Mouse (Mus musculus): ENCODE measurements around the gene Rab26.

The Rab26 gene

GRCm38 (mm10) chr17:24534160-24534718, at the start of gene Rab26:
Gene Rab26, minus strand, starts transcription at chr17:24534210.
- no peak for DNase-seq (ENCODE audit: low spot score in 2 of 2)

- no peak for DNase-seq (ENCODE audit: low spot score in 2 of 2)
Measured at GRCm38 (mm10) chr17:24580287-24580686, 46.3 kb upstream of the Rab26 start.

- DNase-seq (ENCODE audit: low spot score in 2 of 2), result no peak
Measured at GRCm38 (mm10) chr17:24579532-24579931, 45.5 kb upstream of the Rab26 start.

GRCm38 (mm10) chr17:24573811-24574210, 39.8 kb upstream of the Rab26 start:
- no peak for DNase-seq (ENCODE audit: low spot score in 2 of 2)

GRCm38 (mm10) chr17:24572651-24573245, 38.7 kb upstream of the Rab26 start:
- no peak for DNase-seq (ENCODE audit: low spot score in 2 of 2)

- no peak for DNase-seq (ENCODE audit: low spot score in 2 of 2)
Measured at GRCm38 (mm10) chr17:24569837-24570236, 35.8 kb upstream of the Rab26 start.

GRCm38 (mm10) chr17:24567034-24567779, 33.2 kb upstream of the Rab26 start:
- peak; percentile 49 to 78 for DNase-seq (ENCODE audit: low spot score in 2 of 2)

- no peak for DNase-seq (ENCODE audit: low spot score in 2 of 2)
Measured at GRCm38 (mm10) chr17:24565792-24566191, 31.8 kb upstream of the Rab26 start.

- DNase-seq (ENCODE audit: low spot score in 2 of 2), result no peak
Measured at GRCm38 (mm10) chr17:24565092-24565491, 31.1 kb upstream of the Rab26 start.

GRCm38 (mm10) chr17:24564422-24564821, 30.4 kb upstream of the Rab26 start:
- DNase-seq (ENCODE audit: low spot score in 2 of 2), result no peak

GRCm38 (mm10) chr17:24563638-24564037, 29.6 kb upstream of the Rab26 start:
- no peak for DNase-seq (ENCODE audit: low spot score in 2 of 2)

- DNase-seq (ENCODE audit: low spot score in 2 of 2), result no peak
Measured at GRCm38 (mm10) chr17:24561592-24561991, 27.6 kb upstream of the Rab26 start.

- no peak for DNase-seq (ENCODE audit: low spot score in 2 of 2)
Measured at GRCm38 (mm10) chr17:24560301-24561028, 26.5 kb upstream of the Rab26 start.

- DNase-seq (ENCODE audit: low spot score in 2 of 2), result no peak
Measured at GRCm38 (mm10) chr17:24559146-24559545, 25.1 kb upstream of the Rab26 start.

- no peak for DNase-seq (ENCODE audit: low spot score in 2 of 2)
Measured at GRCm38 (mm10) chr17:24558600-24559099, 24.6 kb upstream of the Rab26 start.

GRCm38 (mm10) chr17:24557091-24557490, 23.1 kb upstream of the Rab26 start:
- DNase-seq (ENCODE audit: low spot score in 2 of 2), result peak in 1 of 2 experiments; percentile 8

GRCm38 (mm10) chr17:24551050-24551444, 17.0 kb upstream of the Rab26 start:
- no peak for DNase-seq (ENCODE audit: low spot score in 2 of 2)

GRCm38 (mm10) chr17:24550416-24551049, 16.5 kb upstream of the Rab26 start:
- DNase-seq (ENCODE audit: low spot score in 2 of 2), result peak; percentile 77 to 85

- DNase-seq (ENCODE audit: low spot score in 2 of 2), result peak; percentile 99
Measured at GRCm38 (mm10) chr17:24549618-24550415, 15.8 kb upstream of the Rab26 start, which contains the start of gene Pkd1. Gene Pkd1, plus strand, starts transcription at chr17:24549834.

GRCm38 (mm10) chr17:24548921-24549617, 15.1 kb upstream of the Rab26 start:
- DNase-seq (ENCODE audit: low spot score in 2 of 2), result peak; percentile 73 to 82

All from spleen, postnatal 10 days (tissue).